Mouse (Mus musculus): Measurements from ENCODE around the gene Ramp2.

- no peak for TF ChIP-seq POLR2A (IDR thresholded peaks at IDR 0.05; ENCODE audit: borderline replicate concordance, extremely low read depth, low read depth, low read length)
- TF ChIP-seq CTCF (IDR thresholded peaks at IDR 0.05; ENCODE audit: insufficient read depth, low read length): no peak
Observed at GRCm38 (mm10) chr11:101233240-101233639, 12.6 kb upstream of the Ramp2 start.
